Mouse (Mus musculus) left cerebral cortex, postnatal 10 days (tissue): ENCODE measurements around the gene Nipal3. TPM values are rescaled to one million over a fixed set of nuclear protein-coding genes. Genes with fewer than 3 reads are reported as not detected.
A peak's percentile ranks its signal among the peaks of the same experiment; 100 is the strongest.

Experiments used
- DNase-seq, 2 experiments: peaks; one replicate each; pipeline ENCODE4 v3.0.0; 2021 to 2022; ENCODE audit warnings: low spot score in 2 of 2, mixed read lengths in 1 of 2; ENCODE audit errors: extremely low spot score in 1 of 2
- intact Hi-C: fragments of 180-260 bp; cut with DNase I; formaldehyde crosslinking; loops from one replicate; pipeline ENCODE4 v1.15.1; 2025
- microRNA-seq: library from miRNA; unstranded; fragments of <30 nt; microRNA quantifications from one replicate; pipeline ENCODE4 v1.2.0, GENCODE M21; 2022
- total RNA-seq, 2 experiments: library from RNA; stranded (reverse); gene quantifications; 2 replicates each; pipeline ENCODE4 v1.2.3; 2021

The Nipal3 gene
- total RNA-seq, 2 experiments from 2014 or later, result 90.9 to 96.8 TPM

DNA sequence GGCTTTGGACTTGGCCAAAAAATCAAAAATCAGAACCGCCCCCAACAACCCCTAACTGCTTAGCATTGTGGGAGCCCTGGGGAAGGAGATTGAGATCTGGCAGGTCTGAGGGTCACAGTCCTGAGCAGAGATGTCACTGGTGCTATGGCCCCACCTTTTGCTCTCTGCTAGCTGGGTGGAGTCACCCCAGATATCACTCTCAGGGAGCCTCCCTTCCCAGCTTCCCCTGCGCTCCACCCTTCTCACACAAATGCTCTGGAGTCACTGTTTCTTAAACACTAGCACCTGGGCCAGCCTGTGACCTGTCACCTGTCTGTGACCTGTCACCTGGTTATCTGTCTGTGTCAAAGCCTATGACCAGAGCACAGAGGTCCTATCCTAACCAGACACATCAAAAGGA, 89.9 kb downstream of the Nipal3 start:
- intact Hi-C loops, result no loop called here
- DNase-seq, result no peak

DNA sequence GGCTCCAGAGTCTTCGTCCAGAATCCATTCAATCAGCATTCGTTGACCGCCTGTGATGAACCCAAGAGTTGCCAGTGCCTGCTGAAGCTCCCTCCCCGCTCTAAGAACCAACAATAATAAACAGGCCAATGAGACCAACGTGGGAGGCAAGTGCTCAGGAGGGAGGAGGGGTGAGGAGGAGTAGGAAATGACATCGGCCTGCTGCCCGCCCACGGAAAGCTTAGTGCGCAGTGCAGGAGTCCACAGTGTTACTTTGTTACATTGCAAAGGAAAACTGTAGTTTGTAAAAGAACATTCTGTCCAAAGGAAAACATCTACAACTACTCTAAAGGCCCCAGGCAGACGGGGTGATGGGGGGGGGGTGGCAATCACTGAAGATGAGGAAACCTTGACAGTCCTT, 90.8 kb downstream of the Nipal3 start:
- intact Hi-C loops, result no loop called here
- DNase-seq, result no peak

DNA sequence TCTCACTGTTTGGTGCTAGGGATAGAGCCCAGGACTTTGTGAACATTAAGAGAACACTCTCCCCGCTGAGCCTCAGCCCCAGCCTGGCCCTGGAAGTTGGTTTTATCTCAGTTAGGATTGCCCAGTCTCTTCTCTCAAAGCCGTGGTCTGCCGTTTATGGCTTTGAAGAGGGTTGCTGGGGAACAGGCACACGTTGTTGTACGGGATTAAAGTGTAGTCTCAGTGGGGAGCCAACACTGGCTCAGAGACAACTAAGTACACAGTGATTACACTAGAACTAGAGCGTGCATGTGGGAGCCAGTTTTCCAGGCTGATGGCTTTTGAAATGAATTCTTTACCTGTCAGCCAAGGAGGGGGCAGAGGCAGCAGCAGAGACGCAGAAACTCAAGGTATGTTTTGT, 93.0 kb downstream of the Nipal3 start:
- no peak for DNase-seq
- intact Hi-C loops, result no loop called here

DNA sequence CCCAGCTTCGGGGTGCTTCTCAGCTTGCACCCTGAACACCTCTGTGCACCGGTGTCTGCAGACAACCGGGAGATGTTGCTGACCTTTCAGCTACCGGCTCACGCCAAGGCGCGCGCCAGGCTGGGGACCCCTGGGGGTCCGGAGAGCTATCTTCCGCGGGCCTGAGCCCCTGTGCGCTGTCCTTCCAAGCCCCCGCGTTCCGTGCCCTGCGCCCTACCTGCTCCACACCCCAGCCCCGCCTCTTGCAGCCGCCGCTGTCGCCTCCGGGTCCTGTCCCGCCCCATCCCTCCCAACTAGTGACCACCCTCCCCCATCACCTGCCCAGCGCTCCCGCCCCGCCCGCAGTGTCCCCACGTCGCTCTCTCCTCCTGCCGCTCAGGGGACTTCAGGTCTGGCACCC, 96.8 kb downstream of the Nipal3 start, which contains the start of gene Ncmap:
TSS of gene Ncmap (minus strand) at position 237 of the 400 bp plus-strand sequence.
- no peak for DNase-seq
- intact Hi-C loops, result no loop called here

DNA sequence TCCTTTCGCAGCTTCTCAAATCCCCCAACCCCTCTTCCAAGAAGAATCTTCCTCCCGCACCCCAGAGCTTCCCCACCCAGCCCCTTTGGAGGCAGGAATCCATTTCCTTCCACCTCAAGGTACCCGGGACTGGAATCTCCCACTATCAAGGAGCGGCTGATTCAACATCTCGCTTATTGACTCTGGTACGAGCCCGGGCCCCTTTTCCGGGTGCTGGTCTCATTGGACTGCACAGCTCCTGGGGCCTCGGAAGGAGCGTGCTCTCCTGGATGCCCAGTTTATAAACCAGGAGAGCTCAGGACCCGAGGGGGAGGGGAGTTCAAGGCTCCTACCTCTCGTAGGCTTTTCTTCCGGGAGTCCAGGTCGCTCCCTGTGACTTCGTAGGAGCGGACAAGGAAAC, 97.3 kb downstream of the Nipal3 start:
- intact Hi-C loops, result no loop called here
- DNase-seq, result no peak

DNA sequence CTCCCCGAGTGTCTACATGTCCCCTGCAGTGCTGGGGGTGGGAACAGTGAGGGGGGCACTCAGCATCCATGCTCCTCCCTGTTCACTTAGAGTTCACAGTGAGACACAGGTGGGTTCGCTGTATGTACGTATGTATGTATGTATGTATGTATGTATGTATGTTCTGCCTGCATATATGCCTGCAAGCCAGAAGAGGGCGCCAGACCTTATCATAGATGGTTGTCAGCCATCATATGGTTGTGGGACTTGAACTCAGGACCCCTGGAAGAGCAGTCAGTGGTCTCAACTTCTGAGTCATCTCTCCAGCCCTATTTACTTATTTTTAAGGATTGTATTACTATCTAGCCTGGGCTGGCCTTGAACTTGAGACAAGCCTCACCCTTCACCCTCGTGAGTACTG, 98.5 kb downstream of the Nipal3 start:
- no peak for DNase-seq
- intact Hi-C loops, result no loop called here

Small RNAs within 50 kb of the gene (microRNA-seq; reads per million reads assigned to microRNA genes)
- gene Gm25317 (not detected), gene Mir700 (856 reads per million, percentile 75 among the genes with 10 or more reads in this experiment)

Other genes starting within 250 kb of the Nipal3 start
- 10 to 100 TPM; 27.1 to 27.6 TPM for gene Clic4, start 222.2 kb downstream of the Nipal3 start, total RNA-seq
- gene Srrm1, start 141.7 kb downstream of the Nipal3 start, total RNA-seq, result 100 to 1,000 TPM; 133 to 134 TPM
- under 1 TPM; 0.36 to 0.54 TPM for gene Ncmap, start 96.8 kb downstream of the Nipal3 start, total RNA-seq
- 10 to 100 TPM; 47.6 to 54.9 TPM for gene Rcan3, start 61.2 kb downstream of the Nipal3 start, total RNA-seq
- 1 to 10 TPM in 1 of 2 experiments, under 1 TPM in 1; 0.81 to 1.3 TPM for gene Stpg1, start 248 bp downstream of the Nipal3 start, total RNA-seq
- gene Grhl3, start 78.6 kb upstream of the Nipal3 start, total RNA-seq, result under 1 TPM; 0.36 to 0.62 TPM
- gene Ifnlr1, start 191.2 kb upstream of the Nipal3 start, total RNA-seq, result under 1 TPM; 0.24 to 0.26 TPM
- under 1 TPM; 0.57 to 0.69 TPM for gene Il22ra1, start 233.1 kb upstream of the Nipal3 start, total RNA-seq